Mouse (Mus musculus): ENCODE data around the gene Anxa2. TPM values are rescaled to one million over a fixed set of nuclear protein-coding genes. Genes with fewer than 3 reads are reported as not detected.

Anxa2 gene
- polyA plus RNA-seq, 1 experiment from 2014 or later, result 154 TPM

GRCm38 (mm10) chr9:69483811-69484210, 30.4 kb downstream of the Anxa2 start:
- no peaks in the 10 kb centered on the region for H3K4me1 ChIP-seq (replicated peaks; ENCODE audit: control insufficient read depth, insufficient read depth, low read length)
- no peak overlapping the region for H3K27ac ChIP-seq (ENCODE audit: low read depth, low read length)
- 40% methylated on average over 12 of the region's 12 CpGs for WGBS
- H3K27me3 ChIP-seq (ENCODE audit: control insufficient read depth, insufficient read depth, low read length), result no peaks in the 10 kb centered on the region
- no peak overlapping the region for H3K4me2 ChIP-seq (ENCODE audit: low read depth, low read length, severe bottlenecking)
- H3K4me3 ChIP-seq (ENCODE audit: low read depth, low read length), result no peak overlapping the region
- no peak overlapping the region for H3K9ac ChIP-seq (ENCODE audit: low read length)
- no peaks in the 10 kb centered on the region for H3K9me3 ChIP-seq (ENCODE audit: control insufficient read depth, low read length)
- no peaks in the 10 kb centered on the region for H3K36me3 ChIP-seq (ENCODE audit: control insufficient read depth, insufficient read depth, low read length)
- DNase-seq (ENCODE audit: low spot score), result no peak
- ATAC-seq (replicated peaks; ENCODE audit: low FRiP score), result no peak

DNA sequence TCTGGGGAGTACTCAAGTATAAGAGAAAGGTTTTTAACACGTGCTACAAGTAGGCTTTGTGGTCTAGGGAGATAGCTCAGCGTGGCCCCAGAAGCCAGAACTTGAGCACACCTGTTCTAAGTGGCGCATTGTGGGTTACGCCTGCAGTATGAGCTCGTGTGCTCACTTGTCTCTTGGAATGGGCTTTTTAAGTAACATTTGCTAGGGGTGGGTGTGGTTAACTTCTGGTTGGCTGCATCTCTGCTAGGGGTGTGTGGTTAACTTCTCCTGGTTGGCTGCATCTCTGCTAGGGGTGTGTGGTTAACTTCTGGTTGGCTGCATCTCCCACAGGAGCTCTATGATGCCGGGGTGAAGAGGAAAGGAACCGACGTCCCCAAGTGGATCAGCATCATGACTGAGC, 32.7 kb downstream of the Anxa2 start:
- no peak overlapping the region for H3K4me3 ChIP-seq (ENCODE audit: low read depth, low read length)
- DNase-seq (ENCODE audit: low spot score), result no peak
- H3K4me1 ChIP-seq (replicated peaks; ENCODE audit: control insufficient read depth, insufficient read depth, low read length), result no peaks in the 10 kb centered on the region
- WGBS, result 66% methylated on average over 8 of the region's 8 CpGs
- no peaks in the 10 kb centered on the region for H3K9me3 ChIP-seq (ENCODE audit: control insufficient read depth, low read length)
- no peak for ATAC-seq (replicated peaks; ENCODE audit: low FRiP score)
- no peaks in the 10 kb centered on the region for H3K27me3 ChIP-seq (ENCODE audit: control insufficient read depth, insufficient read depth, low read length)
- no peak overlapping the region for H3K9ac ChIP-seq (ENCODE audit: low read length)
- no peaks in the 10 kb centered on the region for H3K36me3 ChIP-seq (ENCODE audit: control insufficient read depth, insufficient read depth, low read length)
- no peak overlapping the region for H3K27ac ChIP-seq (ENCODE audit: low read depth, low read length)
- H3K4me2 ChIP-seq (ENCODE audit: low read depth, low read length, severe bottlenecking), result no peak overlapping the region

GRCm38 (mm10) chr9:69488510-69488909, 35.1 kb downstream of the Anxa2 start:
- no peak overlapping the region for H3K27ac ChIP-seq (ENCODE audit: low read depth, low read length)
- no peaks in the 10 kb centered on the region for H3K9me3 ChIP-seq (ENCODE audit: control insufficient read depth, low read length)
- H3K36me3 ChIP-seq (ENCODE audit: control insufficient read depth, insufficient read depth, low read length), result no peaks in the 10 kb centered on the region
- 26% methylated on average over 8 of the region's 8 CpGs for WGBS
- H3K4me1 ChIP-seq (replicated peaks; ENCODE audit: control insufficient read depth, insufficient read depth, low read length), result no peaks in the 10 kb centered on the region
- no peaks in the 10 kb centered on the region for H3K27me3 ChIP-seq (ENCODE audit: control insufficient read depth, insufficient read depth, low read length)
- no peak overlapping the region for H3K4me2 ChIP-seq (ENCODE audit: low read depth, low read length, severe bottlenecking)
- no peak overlapping the region for H3K4me3 ChIP-seq (ENCODE audit: low read depth, low read length)
- no peak for ATAC-seq (replicated peaks; ENCODE audit: low FRiP score)
- DNase-seq (ENCODE audit: low spot score), result peak; percentile 44
- H3K9ac ChIP-seq (ENCODE audit: low read length), result no peak overlapping the region

GRCm38 (mm10) chr9:69488972-69489371, 35.6 kb downstream of the Anxa2 start:
- WGBS, result 8% methylated on average over 5 of the region's 5 CpGs
- Histone ChIP-seq H3K27me3 (ENCODE audit: control insufficient read depth, insufficient read depth, low read length) (no peaks in the 10 kb centered on the region), H3K4me2 (ENCODE audit: low read depth, low read length, severe bottlenecking) (no peak overlapping the region), H3K27ac (ENCODE audit: low read depth, low read length) (no peak overlapping the region), H3K9me3 (ENCODE audit: control insufficient read depth, low read length) (no peaks in the 10 kb centered on the region), H3K9ac (ENCODE audit: low read length) (no peak overlapping the region), H3K4me3 (ENCODE audit: low read depth, low read length) (no peak overlapping the region), H3K36me3 (ENCODE audit: control insufficient read depth, insufficient read depth, low read length) (no peaks in the 10 kb centered on the region), H3K4me1 (replicated peaks; ENCODE audit: control insufficient read depth, insufficient read depth, low read length) (no peaks in the 10 kb centered on the region)
- DNase-seq (ENCODE audit: low spot score) (peak; percentile 53), ATAC-seq (replicated peaks; ENCODE audit: low FRiP score) (no peak)

DNA sequence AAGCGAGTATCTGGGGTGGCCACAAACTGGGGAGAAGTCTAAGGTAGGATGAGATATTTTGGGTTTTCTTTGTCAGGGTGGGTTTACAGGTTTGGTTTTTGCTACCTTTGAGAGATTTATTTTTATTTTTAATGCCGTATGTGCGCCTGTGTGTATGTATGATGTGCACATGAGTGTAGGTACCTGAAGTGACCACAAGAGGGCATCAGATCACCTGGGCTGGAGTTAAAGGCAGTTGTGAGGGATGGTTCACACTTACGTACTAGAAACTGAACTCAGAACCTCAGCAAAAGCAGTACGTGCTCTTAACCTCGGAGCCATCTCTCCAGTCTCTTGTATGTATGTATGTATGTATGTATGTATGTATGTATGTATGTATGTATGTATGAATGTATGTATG, 39.4 kb downstream of the Anxa2 start:
- Histone ChIP-seq H3K36me3 (ENCODE audit: control insufficient read depth, insufficient read depth, low read length) (no peaks in the 10 kb centered on the region), H3K4me1 (replicated peaks; ENCODE audit: control insufficient read depth, insufficient read depth, low read length) (no peaks in the 10 kb centered on the region), H3K9me3 (ENCODE audit: control insufficient read depth, low read length) (no peaks in the 10 kb centered on the region), H3K4me3 (ENCODE audit: low read depth, low read length) (no peak overlapping the region), H3K9ac (ENCODE audit: low read length) (no peak overlapping the region), H3K4me2 (ENCODE audit: low read depth, low read length, severe bottlenecking) (no peak overlapping the region), H3K27ac (ENCODE audit: low read depth, low read length) (no peak overlapping the region), H3K27me3 (ENCODE audit: control insufficient read depth, insufficient read depth, low read length) (no peaks in the 10 kb centered on the region)
- 97% methylated on average over 6 of the region's 6 CpGs for WGBS
- ATAC-seq (replicated peaks; ENCODE audit: low FRiP score) (no peak), DNase-seq (ENCODE audit: low spot score) (no peak)

DNA sequence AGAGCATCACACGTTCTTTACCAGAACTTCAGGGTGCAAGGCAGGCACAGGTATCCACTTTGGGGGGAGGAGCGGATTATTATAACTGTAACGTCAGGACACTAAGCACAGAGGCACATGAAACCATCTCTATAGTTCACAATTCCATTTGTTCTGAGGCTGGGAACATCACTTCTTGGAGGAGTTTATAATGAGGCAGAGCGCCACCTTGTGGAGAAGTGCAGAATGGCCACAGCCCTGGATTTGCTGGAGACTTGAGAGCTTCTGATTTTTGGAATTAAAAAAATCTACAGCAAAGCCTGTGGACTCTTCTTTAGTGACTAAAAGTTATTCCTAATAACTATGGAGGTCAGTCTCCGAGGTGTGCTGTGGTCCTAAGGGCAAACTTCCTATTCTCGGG, 49.1 kb downstream of the Anxa2 start:
- no peak overlapping the region for H3K9ac ChIP-seq (ENCODE audit: low read length)
- H3K4me2 ChIP-seq (ENCODE audit: low read depth, low read length, severe bottlenecking), result no peak overlapping the region
- no peaks in the 10 kb centered on the region for H3K9me3 ChIP-seq (ENCODE audit: control insufficient read depth, low read length)
- no peak overlapping the region for H3K27ac ChIP-seq (ENCODE audit: low read depth, low read length)
- H3K4me1 ChIP-seq (replicated peaks; ENCODE audit: control insufficient read depth, insufficient read depth, low read length), result no peaks in the 10 kb centered on the region
- 0 out of 2 replicates have a peak, but pooled peaks cover 3% of the 10 kb centered on the region for H3K27me3 ChIP-seq (ENCODE audit: control insufficient read depth, insufficient read depth, low read length)
- DNase-seq (ENCODE audit: low spot score) (peak; percentile 87), ATAC-seq (replicated peaks; ENCODE audit: low FRiP score) (no peak)
- no peak overlapping the region for H3K4me3 ChIP-seq (ENCODE audit: low read depth, low read length)
- no peaks in the 10 kb centered on the region for H3K36me3 ChIP-seq (ENCODE audit: control insufficient read depth, insufficient read depth, low read length)
- WGBS, result 30% methylated on average over 6 of the region's 6 CpGs

GRCm38 (mm10) chr9:69505611-69506010, 52.2 kb downstream of the Anxa2 start:
- Histone ChIP-seq H3K9me3 (ENCODE audit: control insufficient read depth, low read length) (no peaks in the 10 kb centered on the region), H3K4me3 (ENCODE audit: low read depth, low read length) (no peak overlapping the region), H3K4me2 (ENCODE audit: low read depth, low read length, severe bottlenecking) (no peak overlapping the region), H3K36me3 (ENCODE audit: control insufficient read depth, insufficient read depth, low read length) (no peaks in the 10 kb centered on the region), H3K27me3 (ENCODE audit: control insufficient read depth, insufficient read depth, low read length) (peaks cover 3% of the 10 kb centered on the region; the same call in 1 of the 2 replicates), H3K4me1 (replicated peaks; ENCODE audit: control insufficient read depth, insufficient read depth, low read length) (no peaks in the 10 kb centered on the region), H3K27ac (ENCODE audit: low read depth, low read length) (no peak overlapping the region), H3K9ac (ENCODE audit: low read length) (no peak overlapping the region)
- DNase-seq (ENCODE audit: low spot score) (peak; percentile 68), ATAC-seq (replicated peaks; ENCODE audit: low FRiP score) (no peak)
- WGBS, result 16% methylated on average over 7 of the region's 7 CpGs

DNA sequence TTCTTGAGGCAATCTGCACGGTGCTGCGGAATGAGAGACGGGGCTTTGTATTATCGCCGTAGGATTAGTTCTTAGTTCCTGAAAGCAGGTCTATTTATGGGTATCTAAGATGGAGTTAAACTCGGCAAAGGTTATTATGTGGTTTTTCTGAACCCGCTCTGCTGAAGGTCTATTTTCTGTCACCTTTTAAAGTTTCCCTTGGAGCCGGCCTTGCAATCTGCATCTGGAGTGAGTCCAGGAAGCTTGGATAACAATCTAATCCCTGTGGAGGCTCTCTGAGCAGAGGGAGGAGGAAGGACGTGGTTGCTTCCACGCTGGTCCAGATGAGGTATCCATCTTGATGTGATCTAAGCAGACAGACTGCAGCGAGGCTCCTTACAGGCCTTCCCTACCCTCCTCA, 53.8 kb downstream of the Anxa2 start:
- H3K27me3 ChIP-seq (ENCODE audit: control insufficient read depth, insufficient read depth, low read length), result peaks cover 3% of the 10 kb centered on the region; the same call in 1 of the 2 replicates
- no peak overlapping the region for H3K4me2 ChIP-seq (ENCODE audit: low read depth, low read length, severe bottlenecking)
- no peak for DNase-seq (ENCODE audit: low spot score)
- H3K4me3 ChIP-seq (ENCODE audit: low read depth, low read length), result no peak overlapping the region
- WGBS, result 44% methylated on average over 11 of the region's 11 CpGs
- no peaks in the 10 kb centered on the region for H3K36me3 ChIP-seq (ENCODE audit: control insufficient read depth, insufficient read depth, low read length)
- no peaks in the 10 kb centered on the region for H3K9me3 ChIP-seq (ENCODE audit: control insufficient read depth, low read length)
- no peaks in the 10 kb centered on the region for H3K4me1 ChIP-seq (replicated peaks; ENCODE audit: control insufficient read depth, insufficient read depth, low read length)
- no peak overlapping the region for H3K9ac ChIP-seq (ENCODE audit: low read length)
- H3K27ac ChIP-seq (ENCODE audit: low read depth, low read length), result no peak overlapping the region
- no peak for ATAC-seq (replicated peaks; ENCODE audit: low FRiP score)

DNA sequence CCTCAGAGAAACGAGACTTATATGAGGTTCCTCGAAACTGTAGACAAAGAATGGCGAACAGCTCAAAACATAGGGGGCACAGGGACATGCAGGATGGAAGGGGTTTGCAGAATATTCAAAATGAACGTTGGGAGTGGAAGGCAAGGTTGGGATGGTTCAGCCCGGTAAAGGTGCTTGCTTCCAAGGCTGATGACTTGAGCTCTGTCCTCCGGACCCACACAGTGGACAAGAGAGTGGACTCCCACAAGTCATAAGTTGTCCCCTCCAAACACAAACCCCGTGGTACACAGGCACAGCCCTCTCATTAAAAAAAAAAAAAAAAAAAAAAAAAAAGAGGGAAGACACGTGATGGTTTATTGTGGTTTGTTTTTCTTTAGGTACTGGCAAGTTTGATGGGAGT, 54.6 kb downstream of the Anxa2 start:
- H3K27me3 ChIP-seq (ENCODE audit: control insufficient read depth, insufficient read depth, low read length), result peaks cover 3% of the 10 kb centered on the region; the same call in 1 of the 2 replicates
- ATAC-seq (replicated peaks; ENCODE audit: low FRiP score) (no peak), DNase-seq (ENCODE audit: low spot score) (no peak)
- H3K36me3 ChIP-seq (ENCODE audit: control insufficient read depth, insufficient read depth, low read length), result no peaks in the 10 kb centered on the region
- H3K4me2 ChIP-seq (ENCODE audit: low read depth, low read length, severe bottlenecking), result no peak overlapping the region
- WGBS, result 76% methylated on average over 8 of the region's 8 CpGs
- H3K4me3 ChIP-seq (ENCODE audit: low read depth, low read length), result no peak overlapping the region
- H3K9me3 ChIP-seq (ENCODE audit: control insufficient read depth, low read length), result no peaks in the 10 kb centered on the region
- H3K4me1 ChIP-seq (replicated peaks; ENCODE audit: control insufficient read depth, insufficient read depth, low read length), result no peaks in the 10 kb centered on the region
- no peak overlapping the region for H3K9ac ChIP-seq (ENCODE audit: low read length)
- H3K27ac ChIP-seq (ENCODE audit: low read depth, low read length), result no peak overlapping the region

Measured in forebrain, embryonic 11.5 days (tissue).